Mouse (Mus musculus): ENCODE results near the gene Blcap.

Blcap gene

GRCm38 (mm10) chr2:157552158-157552886 is 18.8 kb downstream of the Blcap start:
- Histone ChIP-seq H3K4me3 (replicated peaks; ENCODE audit: low read length) (no peak overlapping the region), H3K36me3 (ENCODE audit: insufficient read depth, low read length) (peaks cover 76% of the 10 kb centered on the region), H3K4me1 (replicated peaks; ENCODE audit: low read depth, low read length) (peaks cover 22% of the 10 kb centered on the region), H3K9me3 (ENCODE audit: low read length) (peaks cover 19% of the 10 kb centered on the region), H3K27me3 (ENCODE audit: insufficient read depth, low read length) (no peaks in the 10 kb centered on the region)
- TF ChIP-seq POU5F1 (IDR thresholded peaks at IDR 0.05; ENCODE audit: borderline replicate concordance, low read length) = no peak
- no peak for TF ChIP-seq NANOG (IDR thresholded peaks at IDR 0.05; ENCODE audit: borderline replicate concordance, low read length)
- no peak for TF ChIP-seq CTCF (conservative IDR thresholded peaks at IDR 0.05; ENCODE audit: low read length)

DNA sequence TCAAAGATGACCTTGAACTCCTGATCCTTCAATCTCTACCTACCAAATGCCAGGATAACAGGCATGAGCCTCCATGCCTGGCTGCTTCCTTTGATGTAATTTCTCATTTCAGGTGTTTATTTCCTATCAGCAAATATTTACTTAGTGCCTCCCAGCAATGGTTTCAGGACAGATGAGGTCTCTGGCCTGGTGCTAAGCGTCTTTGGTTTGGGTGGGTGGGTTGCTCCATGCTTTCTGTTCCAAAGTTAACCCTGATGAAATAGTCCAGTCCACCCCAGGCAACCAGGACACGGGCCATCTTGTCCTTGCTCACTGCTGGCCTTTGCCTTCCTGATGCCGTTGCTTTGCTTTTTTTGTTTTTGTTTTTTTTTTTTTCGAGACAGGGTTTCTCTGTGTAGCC is 20.8 kb downstream of the Blcap start:
- Histone ChIP-seq H3K4me3 (replicated peaks; ENCODE audit: low read length) (no peak overlapping the region), H3K27me3 (ENCODE audit: insufficient read depth, low read length) (no peaks in the 10 kb centered on the region), H3K4me1 (replicated peaks; ENCODE audit: low read depth, low read length) (peaks cover 22% of the 10 kb centered on the region), H3K9me3 (ENCODE audit: low read length) (no peaks in the 10 kb centered on the region), H3K36me3 (ENCODE audit: insufficient read depth, low read length) (peaks cover 78% of the 10 kb centered on the region)
- no peak for TF ChIP-seq NANOG (IDR thresholded peaks at IDR 0.05; ENCODE audit: borderline replicate concordance, low read length)
- TF ChIP-seq POU5F1 (IDR thresholded peaks at IDR 0.05; ENCODE audit: borderline replicate concordance, low read length) = no peak
- TF ChIP-seq CTCF (conservative IDR thresholded peaks at IDR 0.05; ENCODE audit: low read length) = no peak

DNA sequence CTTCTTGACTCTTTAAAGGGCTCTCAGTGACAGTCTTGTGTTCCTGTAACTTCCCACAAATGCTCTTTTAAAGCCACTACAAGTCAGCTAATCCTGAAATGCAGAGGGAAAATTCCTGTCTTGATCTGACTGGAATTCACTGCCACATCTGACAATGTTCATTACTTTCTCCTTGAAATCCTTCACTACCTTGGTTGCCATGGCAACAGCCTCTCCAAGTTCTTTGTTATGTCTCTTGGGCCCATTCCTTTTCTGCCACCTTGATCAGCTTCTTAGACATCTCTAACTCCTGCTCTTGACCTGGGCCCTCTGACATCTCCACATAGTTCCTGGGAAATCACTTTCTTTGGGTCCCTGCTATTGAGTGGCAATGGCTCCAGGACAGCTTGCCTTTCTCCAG is 24.4 kb downstream of the Blcap start:
- Histone ChIP-seq H3K4me3 (replicated peaks; ENCODE audit: low read length) (no peak overlapping the region), H3K27me3 (ENCODE audit: insufficient read depth, low read length) (no peaks in the 10 kb centered on the region), H3K9me3 (ENCODE audit: low read length) (no peaks in the 10 kb centered on the region), H3K36me3 (ENCODE audit: insufficient read depth, low read length) (peaks cover 81% of the 10 kb centered on the region), H3K4me1 (replicated peaks; ENCODE audit: low read depth, low read length) (peaks cover 8% of the 10 kb centered on the region; the same call in 1 of the 2 replicates)
- TF ChIP-seq CTCF (conservative IDR thresholded peaks at IDR 0.05; ENCODE audit: low read length) = no peak
- TF ChIP-seq NANOG (IDR thresholded peaks at IDR 0.05; ENCODE audit: borderline replicate concordance, low read length) = no peak
- no peak for TF ChIP-seq POU5F1 (IDR thresholded peaks at IDR 0.05; ENCODE audit: borderline replicate concordance, low read length)

DNA sequence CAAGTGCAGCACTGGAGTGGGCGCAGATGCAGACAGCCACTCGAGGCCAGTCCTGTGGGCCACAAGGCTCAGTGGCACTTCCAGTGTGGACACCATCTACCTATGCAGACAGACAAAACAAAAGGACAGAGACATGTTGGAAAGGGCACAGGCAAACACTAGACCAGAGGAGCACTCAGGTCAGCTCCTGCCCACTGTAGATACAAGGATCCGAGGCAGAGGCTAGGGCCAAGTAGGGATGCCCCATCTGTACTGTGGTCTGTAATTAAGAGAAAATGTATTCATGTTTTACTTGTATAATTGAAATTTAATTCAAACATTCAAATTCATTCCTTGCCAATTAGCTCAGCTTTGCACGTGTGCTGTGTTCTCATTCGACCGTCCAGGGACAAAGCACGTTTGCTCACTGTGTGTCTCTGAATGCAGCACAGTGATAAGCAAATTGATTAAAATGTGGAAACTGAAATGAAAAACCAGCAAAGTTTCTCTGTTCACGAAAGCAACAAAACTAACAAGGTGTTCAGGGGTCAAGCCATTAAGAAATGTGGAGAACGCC is 26.7 kb downstream of the Blcap start:
- no peak overlapping the region for H3K4me3 ChIP-seq (replicated peaks; ENCODE audit: low read length)
- H3K36me3 ChIP-seq (ENCODE audit: insufficient read depth, low read length) = peaks cover 77% of the 10 kb centered on the region
- H3K4me1 ChIP-seq (replicated peaks; ENCODE audit: low read depth, low read length) = peaks cover 8% of the 10 kb centered on the region
- TF ChIP-seq POU5F1 (IDR thresholded peaks at IDR 0.05; ENCODE audit: borderline replicate concordance, low read length) = no peak
- no peak for TF ChIP-seq NANOG (IDR thresholded peaks at IDR 0.05; ENCODE audit: borderline replicate concordance, low read length)
- no peak for TF ChIP-seq CTCF (conservative IDR thresholded peaks at IDR 0.05; ENCODE audit: low read length)
- H3K9me3 ChIP-seq (ENCODE audit: low read length) = no peaks in the 10 kb centered on the region
- no peaks in the 10 kb centered on the region for H3K27me3 ChIP-seq (ENCODE audit: insufficient read depth, low read length)

DNA sequence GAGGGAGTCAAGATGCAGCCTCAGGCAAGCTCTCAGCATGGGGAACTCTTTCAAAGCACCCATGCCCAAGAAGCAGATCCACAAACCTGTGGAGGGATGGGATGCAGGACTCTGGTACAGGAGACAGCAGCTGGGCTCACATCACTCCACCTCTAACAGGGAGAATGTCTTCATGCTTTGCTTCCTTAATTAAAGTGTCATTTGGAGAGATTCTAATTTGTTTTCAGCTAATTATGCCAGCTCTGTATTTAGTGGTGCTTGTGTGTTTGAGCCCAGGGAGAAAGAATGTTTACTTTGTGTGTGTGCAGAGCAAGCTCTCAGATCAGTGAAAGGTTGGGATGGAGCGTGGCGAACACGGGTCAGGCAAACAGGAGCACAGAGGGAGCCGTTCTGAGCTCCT is 28.7 kb downstream of the Blcap start:
- Histone ChIP-seq H3K4me1 (replicated peaks; ENCODE audit: low read depth, low read length) (peaks cover 9% of the 10 kb centered on the region), H3K36me3 (ENCODE audit: insufficient read depth, low read length) (peaks cover 60% of the 10 kb centered on the region), H3K4me3 (replicated peaks; ENCODE audit: low read length) (no peak overlapping the region), H3K27me3 (ENCODE audit: insufficient read depth, low read length) (peaks cover 2% of the 10 kb centered on the region; the same call in 1 of the 2 replicates), H3K9me3 (ENCODE audit: low read length) (no peaks in the 10 kb centered on the region)
- TF ChIP-seq POU5F1 (IDR thresholded peaks at IDR 0.05; ENCODE audit: borderline replicate concordance, low read length) = no peak
- TF ChIP-seq CTCF (conservative IDR thresholded peaks at IDR 0.05; ENCODE audit: low read length) = no peak
- TF ChIP-seq NANOG (IDR thresholded peaks at IDR 0.05; ENCODE audit: borderline replicate concordance, low read length) = no peak

- TF ChIP-seq NANOG (IDR thresholded peaks at IDR 0.05; ENCODE audit: borderline replicate concordance, low read length) = no peak
- no peak for TF ChIP-seq POU5F1 (IDR thresholded peaks at IDR 0.05; ENCODE audit: borderline replicate concordance, low read length)
- no peak for TF ChIP-seq CTCF (conservative IDR thresholded peaks at IDR 0.05; ENCODE audit: low read length)
- Histone ChIP-seq H3K4me1 (replicated peaks; ENCODE audit: low read depth, low read length) (peaks cover 17% of the 10 kb centered on the region), H3K36me3 (ENCODE audit: insufficient read depth, low read length) (peaks cover 52% of the 10 kb centered on the region), H3K9me3 (ENCODE audit: low read length) (no peaks in the 10 kb centered on the region), H3K27me3 (ENCODE audit: insufficient read depth, low read length) (peaks cover 3% of the 10 kb centered on the region; the same call in 1 of the 2 replicates), H3K4me3 (replicated peaks; ENCODE audit: low read length) (no peak overlapping the region)
Observed at GRCm38 (mm10) chr2:157541631-157542030, 29.4 kb downstream of the Blcap start.

- H3K27me3 ChIP-seq (ENCODE audit: insufficient read depth, low read length) = peaks cover 3% of the 10 kb centered on the region; the same call in 1 of the 2 replicates
- H3K9me3 ChIP-seq (ENCODE audit: low read length) = no peaks in the 10 kb centered on the region
- TF ChIP-seq NANOG (IDR thresholded peaks at IDR 0.05; ENCODE audit: borderline replicate concordance, low read length) = no peak
- no peak for TF ChIP-seq CTCF (conservative IDR thresholded peaks at IDR 0.05; ENCODE audit: low read length)
- TF ChIP-seq POU5F1 (IDR thresholded peaks at IDR 0.05; ENCODE audit: borderline replicate concordance, low read length) = no peak
- peaks cover 46% of the 10 kb centered on the region for H3K36me3 ChIP-seq (ENCODE audit: insufficient read depth, low read length)
- no peak overlapping the region for H3K4me3 ChIP-seq (replicated peaks; ENCODE audit: low read length)
- peaks cover 19% of the 10 kb centered on the region for H3K4me1 ChIP-seq (replicated peaks; ENCODE audit: low read depth, low read length)
Observed at GRCm38 (mm10) chr2:157540953-157541569, 30.0 kb downstream of the Blcap start.

DNA sequence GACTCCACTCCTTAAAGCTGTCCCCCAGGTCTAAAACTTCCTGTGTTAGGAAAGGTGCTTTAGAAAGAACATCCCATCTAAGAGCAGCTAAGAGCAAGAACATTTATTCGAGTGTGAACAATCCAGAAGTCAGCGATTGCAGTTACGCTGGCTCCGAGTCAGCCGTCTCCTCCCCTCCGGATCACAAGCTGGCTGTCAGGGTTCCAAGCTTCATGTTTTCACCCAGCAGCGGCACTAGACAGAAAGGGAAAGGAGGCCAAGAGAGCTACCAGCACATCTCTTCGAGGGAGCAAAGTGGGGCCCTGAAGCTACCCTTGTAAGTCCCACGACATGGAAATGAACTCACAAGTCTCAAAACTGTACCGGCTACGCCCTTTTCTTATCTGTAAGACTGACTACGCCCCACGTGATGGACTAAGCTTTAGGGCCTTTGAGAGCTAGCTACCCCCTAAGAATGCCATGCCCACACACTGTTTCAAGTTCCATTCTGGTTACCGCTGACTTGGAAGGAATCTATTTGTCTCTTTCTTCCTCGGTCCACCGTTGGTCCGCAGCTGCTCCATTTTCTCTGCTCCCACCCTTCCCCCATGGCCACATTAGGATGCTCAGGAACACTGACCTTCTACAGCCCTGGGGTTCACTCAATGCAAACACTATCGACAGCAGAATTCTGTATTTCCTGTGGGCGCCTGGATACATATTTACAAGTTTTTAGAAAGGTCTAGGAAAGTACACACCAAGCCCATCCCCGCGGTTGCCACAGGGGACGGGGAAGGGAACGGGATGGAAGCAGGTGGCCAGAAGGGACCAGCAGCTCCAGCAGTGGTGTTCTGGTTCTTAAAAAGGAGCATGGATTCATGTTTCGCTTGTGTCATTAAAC is 30.8 kb downstream of the Blcap start:
- Histone ChIP-seq H3K4me3 (replicated peaks; ENCODE audit: low read length) (no peak overlapping the region), H3K27me3 (ENCODE audit: insufficient read depth, low read length) (peaks cover 4% of the 10 kb centered on the region), H3K36me3 (ENCODE audit: insufficient read depth, low read length) (peaks cover 39% of the 10 kb centered on the region), H3K4me1 (replicated peaks; ENCODE audit: low read depth, low read length) (peaks cover 19% of the 10 kb centered on the region), H3K9me3 (ENCODE audit: low read length) (no peaks in the 10 kb centered on the region)
- no peak for TF ChIP-seq NANOG (IDR thresholded peaks at IDR 0.05; ENCODE audit: borderline replicate concordance, low read length)
- TF ChIP-seq CTCF (conservative IDR thresholded peaks at IDR 0.05; ENCODE audit: low read length) = no peak
- TF ChIP-seq POU5F1 (IDR thresholded peaks at IDR 0.05; ENCODE audit: borderline replicate concordance, low read length) = no peak
